Mouse (Mus musculus) frontal cortex, adult 2 months (tissue): ENCODE data around the gene Vwa8. TPM values are rescaled to one million over a fixed set of nuclear protein-coding genes. Genes with fewer than 3 reads are reported as not detected.

Source experiments
- DNase-seq, 2 experiments: peaks; one replicate each; pipeline ENCODE4 v3.0.0; 2022; ENCODE audit warnings: low spot score in 1 of 2; ENCODE audit errors: extremely low spot score in 1 of 2
- polyA plus RNA-seq: library from polyadenylated mRNA; depleted of rRNA; stranded (reverse); fragments of >200 nt; gene quantifications from 2 replicates; pipeline ENCODE4 v1.2.3, GENCODE M21; 2012

Gene Vwa8
- polyA plus RNA-seq, 1 experiment, result 27.9 TPM

DNA sequence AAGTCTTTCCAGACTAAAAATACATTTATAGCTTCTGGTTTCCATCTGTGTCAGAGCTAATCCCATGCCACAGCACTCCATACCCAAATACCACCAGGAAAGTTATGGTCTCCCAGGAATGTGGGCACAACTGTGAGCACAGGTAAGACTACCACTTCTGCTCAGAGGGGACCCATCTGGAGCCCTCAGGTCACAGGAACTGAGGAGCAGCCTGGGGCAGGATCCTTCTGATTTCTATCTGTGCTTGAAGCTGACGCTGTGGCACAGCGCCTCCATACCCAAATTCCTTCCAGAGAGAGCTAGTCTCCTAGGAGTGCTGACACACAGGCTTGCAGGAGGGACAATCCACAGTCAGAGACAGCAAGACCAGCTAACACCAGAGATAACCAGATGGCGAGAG lies 361.0 kb downstream of the Vwa8 start:
- DNase-seq, result no peak

DNA sequence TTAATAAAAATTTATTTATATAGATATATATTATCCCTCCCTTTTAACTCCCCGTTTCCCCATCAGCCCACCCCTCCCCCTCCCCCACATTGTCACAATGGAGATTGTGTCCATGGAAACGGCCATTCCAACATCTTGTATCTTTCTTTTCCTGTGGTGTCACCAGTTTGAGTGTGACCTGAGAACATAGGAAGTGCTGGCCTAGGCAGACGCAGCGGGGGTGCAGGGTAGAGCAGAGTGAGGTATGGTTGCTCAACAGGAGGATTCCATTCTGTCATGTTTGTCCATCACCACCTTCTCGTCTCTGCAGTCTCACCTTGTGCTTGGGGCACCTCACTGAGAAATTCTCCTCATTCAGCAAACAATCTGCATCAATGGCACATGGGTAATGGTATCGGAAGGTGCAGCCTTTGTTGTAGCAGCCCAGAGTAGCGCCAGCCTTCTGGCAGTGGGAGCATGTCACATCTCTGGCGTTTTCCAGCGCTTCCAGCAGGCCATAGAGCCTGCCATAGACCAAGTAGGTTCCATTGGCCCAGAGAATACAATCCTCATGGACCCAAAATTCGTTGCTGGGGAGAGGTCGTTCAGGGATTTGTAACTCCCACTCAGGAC lies 363.6 kb downstream of the Vwa8 start:
- no peak for DNase-seq

DNA sequence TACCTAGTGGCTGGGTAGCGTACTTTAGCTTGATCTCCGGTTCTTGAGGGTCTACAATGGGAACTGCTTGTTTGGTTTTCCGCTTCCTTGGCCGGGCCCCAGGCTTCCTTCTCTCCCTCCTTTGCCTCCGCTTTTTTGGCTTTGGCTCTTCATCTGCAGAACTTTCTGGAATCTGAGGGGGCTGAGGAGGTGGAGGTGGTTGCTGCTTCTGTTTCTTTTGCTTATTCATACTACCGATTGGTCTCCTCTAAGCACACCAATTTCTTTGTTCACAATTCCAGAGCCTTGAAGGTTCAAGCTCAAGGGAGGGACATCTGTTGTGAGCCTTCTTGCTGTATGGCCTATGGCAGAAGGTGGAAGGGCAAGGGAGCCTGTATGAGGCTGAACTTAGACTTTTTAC lies 365.3 kb downstream of the Vwa8 start:
- DNase-seq, result peak in 1 of 2 experiments; percentile 47

DNA sequence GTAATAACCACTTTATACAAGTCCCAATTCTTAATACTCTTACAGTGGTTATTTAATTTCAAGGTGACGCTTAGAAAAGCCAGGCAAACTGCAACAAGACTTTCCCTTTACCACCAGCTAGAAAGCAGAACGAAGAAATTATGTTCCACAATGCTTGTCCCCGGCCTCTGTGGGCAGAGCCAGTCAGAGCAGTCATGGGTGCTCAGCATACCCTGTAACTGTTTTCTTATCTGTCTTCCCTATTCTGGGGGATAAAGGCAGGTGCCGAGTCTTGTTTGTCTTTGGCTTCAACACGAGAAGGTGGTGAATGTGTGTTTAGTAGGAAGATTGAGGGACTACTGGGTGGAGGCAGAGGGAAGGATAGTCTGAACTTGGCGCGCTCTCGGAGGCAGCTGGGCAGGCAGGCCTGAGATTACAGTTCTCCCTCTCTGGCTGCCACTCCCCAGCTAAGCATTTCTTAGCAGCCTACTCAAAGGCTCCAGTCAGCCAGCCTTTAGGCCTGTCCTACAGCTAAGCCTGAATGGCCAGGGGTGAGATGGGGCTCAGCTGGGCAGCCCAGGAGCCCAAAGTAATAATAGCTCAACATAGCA lies 365.9 kb downstream of the Vwa8 start:
- no peak for DNase-seq

DNA sequence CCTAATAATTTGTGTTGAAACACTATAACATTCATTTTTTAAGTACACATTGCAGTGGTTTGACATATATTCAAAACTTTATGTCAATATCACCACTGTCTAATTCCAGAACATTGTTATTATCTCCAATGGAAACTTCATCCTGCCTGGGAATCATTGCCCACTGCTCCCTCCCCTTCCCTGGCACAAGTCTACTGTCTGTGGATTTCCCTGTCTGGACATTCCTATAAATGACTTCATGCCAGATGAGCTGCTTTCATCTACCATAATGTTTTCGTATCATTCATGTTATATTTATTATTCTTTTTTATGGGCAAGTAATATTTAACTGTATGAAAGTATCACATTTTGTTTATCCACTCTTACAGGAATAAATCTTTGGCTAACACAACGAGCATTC lies 367.5 kb downstream of the Vwa8 start:
- DNase-seq, result no peak

DNA sequence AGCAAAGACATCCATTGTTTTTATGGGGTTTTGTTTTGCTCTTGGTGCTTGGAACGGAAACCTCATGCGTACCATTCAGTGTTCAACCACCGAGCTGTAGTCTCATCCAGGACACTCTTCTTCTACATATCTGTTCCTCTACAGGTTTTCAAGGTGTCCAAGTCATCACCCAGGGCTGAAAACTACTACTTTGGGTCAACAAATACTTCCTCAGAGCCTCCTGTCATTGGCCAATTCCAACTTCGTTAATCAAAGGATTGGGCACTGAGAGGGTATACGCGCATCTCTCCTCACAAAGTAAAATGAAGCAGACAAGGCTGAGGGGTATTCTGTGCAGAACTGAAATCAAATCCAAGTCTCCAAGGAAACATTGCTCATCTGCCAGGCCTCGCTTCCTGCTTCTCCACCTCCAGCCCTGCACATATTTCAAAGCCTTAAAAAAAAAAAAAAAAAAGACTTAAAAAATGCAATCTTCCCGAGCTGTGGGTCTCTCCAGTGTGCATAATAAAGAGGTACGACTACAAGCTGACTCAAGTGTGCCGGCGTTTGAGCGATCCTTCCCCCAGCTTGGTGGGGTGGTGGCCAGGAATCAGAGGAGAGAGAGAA lies 374.7 kb downstream of the Vwa8 start:
- DNase-seq, result peak in 1 of 2 experiments; percentile 53

DNA sequence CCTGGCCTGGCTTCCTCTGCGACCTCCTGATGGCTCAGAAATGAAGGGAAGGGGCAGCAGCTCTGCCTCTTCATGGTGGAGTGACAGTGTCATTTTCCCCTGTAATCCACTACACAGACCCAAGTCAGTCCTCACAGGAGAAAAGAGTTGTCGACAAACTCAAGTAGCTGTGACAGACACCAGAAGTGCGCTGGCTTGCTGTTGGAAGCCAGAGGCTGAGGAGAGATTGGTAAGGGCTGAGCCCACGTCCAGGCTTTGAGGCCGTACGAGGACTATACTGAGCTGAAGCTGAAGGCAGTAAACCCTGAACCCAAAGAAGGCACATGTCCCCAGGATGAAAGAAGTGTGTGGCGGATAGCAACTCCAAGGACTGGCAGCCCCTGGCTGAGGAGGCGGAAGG lies 376.6 kb downstream of the Vwa8 start:
- no peak for DNase-seq

DNA sequence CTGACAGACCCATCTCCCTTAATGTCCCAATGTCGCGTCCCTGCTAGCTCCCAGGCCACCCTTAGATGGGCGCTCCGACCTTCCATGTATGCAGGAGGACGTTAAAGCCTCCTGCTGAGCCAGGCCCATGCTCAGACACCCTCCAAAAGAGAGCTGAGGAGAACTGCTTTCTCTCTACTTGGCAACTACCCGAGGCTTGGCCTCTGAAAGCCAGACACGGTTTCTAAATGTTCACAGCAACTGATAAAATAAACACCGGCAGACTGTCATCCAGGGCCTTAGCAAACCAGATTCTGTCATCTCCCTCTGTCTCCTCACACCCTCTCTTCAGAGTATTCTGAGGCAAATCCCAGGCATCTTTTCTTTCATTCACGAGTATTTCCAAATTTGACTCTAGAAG lies 377.2 kb downstream of the Vwa8 start:
- no peak for DNase-seq

DNA sequence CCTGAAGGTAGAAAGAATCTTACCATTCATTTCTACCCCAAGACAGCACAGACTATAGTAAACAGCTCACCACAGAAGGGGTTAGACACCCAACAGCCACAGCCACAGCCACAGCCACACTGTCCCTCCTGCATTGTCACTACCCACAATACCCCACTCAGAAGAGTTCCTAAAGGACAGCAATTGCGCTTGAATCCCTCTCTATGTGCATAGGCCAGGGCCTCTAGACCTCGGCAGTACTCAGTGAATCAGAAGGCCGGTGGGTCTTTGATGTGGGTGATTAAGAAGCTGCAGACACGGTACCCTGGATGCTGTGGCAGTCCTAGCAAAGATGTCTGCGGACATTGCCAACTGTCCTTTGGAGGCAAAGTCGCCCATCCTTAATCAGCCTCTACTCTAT lies 377.9 kb downstream of the Vwa8 start:
- DNase-seq, result no peak

DNA sequence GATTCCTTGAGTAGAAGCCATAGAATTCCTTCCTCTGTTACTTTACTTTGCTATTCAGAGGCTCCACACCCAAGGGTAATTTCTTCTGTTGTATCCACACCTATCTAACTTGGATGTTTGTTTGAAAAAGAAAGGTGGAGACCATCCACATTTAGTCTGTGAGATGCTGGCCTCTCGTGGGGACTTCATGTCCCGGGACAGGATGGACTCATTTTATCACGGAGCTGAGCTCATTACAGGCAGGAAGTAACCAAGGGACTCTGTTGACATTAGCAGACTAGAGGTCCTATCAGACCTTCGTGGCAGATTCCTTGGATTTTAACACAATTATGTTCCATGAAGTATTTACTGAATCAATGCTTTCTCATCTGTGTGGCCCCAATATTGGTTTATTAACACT lies 379.1 kb downstream of the Vwa8 start:
- DNase-seq, result no peak

DNA sequence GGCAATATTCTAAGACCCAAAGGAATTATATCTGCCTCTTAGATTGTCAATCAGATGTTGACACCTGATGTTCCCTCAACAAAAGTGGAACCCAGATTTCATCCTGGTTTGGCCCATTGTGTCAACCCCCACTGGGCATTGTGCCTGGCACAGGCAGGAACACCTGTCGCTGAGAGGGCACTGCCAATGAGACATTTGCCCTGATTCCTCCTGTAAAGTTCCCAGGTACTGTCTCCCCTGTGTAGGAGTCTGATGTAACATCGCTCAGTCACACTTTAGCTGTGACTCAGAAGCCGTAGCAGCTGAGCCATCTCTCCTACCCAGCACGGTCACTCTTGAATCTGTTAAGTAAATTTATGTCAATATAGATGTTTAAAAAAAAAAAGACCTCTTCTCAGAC lies 382.8 kb downstream of the Vwa8 start:
- DNase-seq, result peak in 1 of 2 experiments; percentile 42

DNA sequence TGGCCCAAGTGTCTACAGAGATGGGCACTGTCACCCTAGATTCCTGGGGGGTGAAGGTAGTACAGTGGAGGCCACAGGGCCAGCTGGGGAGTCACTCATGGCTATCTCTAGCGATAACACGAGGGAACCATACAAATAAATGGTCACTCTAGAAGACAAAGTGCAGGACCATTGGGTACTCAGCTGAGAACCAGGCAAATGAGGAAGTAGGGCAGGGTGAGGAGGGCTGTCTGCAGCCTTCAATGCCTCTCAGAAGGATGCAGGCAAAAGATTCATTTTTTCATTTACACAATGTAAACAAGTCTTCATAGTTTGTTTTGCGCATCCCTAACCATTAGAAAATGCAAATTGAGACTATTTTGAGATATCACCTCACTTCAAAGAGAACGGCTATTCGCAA lies 384.8 kb downstream of the Vwa8 start:
- no peak for DNase-seq

DNA sequence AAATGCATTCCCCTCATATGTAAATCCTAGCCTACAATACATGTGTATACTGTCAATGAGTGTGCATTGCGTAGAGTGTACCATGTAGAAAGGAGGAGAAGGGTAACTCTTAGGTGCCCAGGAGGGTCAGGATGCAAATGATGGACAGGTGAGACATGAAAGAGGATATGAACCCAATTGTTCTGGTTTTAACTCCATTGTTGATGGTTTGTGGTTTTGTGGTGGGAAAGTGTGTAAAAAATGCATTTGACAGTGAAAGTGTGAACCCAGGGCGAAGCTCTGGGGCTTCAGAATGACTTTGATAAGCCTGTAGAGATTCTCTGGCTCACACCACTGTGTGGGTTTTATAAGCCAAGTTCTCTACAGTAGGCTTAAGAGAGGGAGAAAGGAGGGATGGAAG lies 385.7 kb downstream of the Vwa8 start:
- no peak for DNase-seq

DNA sequence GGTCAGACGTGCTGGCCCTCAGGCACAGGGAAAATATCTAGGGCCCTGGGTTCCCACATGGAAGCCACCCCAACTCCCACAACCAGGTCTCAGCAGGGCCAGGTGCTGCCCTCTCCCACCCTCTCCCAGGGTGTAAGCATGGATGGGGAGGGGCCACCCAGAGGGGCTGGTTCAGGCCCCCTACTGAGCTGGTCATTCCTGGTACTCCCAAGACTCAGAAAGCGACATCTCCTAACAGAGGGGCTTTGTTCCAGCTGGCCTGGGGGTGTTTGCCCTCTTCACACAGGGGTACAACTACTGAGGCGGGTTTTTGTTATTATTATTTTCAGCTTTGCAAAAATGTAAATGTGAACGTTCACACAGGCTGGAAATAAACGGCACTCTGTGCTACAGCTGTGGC lies 386.3 kb downstream of the Vwa8 start:
- DNase-seq, result no peak

DNA sequence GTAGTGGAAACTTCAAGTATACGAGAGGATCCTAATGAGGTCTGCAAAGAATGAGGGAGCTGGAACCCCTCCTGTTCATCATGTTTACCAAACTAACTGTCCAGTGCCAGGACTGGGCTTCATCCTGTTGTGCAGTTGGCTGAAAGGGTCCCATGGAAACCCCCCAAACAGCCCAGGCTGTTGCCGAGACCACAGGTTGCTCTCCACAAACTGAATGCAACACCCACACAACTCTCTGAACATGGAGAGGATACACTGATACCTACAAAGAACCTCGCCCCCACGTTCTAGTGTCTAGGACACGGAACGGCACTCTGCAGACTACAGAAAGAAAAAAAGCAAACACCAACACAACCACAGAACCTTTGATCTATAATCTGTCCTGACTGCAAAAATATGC lies 387.4 kb downstream of the Vwa8 start:
- DNase-seq, result no peak

DNA sequence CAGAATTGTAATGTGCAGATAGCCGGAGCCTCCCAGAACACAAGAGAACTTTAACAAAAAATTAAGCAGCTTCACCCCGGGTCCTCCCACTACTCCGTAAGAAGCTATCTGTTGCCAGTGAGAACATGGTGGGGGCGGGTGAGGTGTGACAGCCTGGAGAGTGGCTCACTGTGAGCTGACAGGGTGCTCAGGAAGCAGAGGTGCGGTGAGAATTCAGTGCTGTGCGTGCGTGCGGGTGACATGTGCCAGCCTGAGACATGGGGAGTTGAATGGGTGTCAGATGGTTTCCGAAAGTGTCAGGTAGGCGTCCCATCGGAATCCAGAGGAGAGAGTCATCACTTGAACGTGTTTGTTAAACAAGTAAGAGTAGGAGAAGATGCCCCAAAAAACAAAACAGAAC lies 390.6 kb downstream of the Vwa8 start:
- peak; percentile 66 to 78 for DNase-seq

DNA sequence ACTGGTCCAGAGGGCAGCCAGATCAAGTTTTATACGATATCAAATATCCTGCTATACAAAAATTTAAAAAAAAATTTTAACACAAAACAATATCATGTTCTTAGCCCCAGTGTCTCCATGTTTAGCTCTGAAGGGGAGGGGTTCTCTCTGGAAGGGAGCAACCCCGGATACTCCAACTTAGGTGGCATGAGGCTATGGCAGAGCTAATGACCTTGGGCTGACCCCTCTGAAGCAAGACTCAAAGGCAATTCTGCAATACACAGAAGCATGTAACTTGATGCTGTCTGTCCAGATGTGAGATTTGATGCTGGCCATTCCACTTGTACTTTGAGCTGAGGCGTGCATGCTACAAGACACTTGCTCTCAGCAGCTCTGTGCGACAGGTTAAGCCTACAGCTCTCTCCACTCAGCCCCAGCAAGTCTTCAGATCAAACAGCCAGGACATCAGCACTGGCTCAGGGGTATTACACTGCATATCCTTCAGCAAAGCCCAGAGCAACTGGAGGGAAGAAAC lies 392.3 kb downstream of the Vwa8 start:
- no peak for DNase-seq

DNA sequence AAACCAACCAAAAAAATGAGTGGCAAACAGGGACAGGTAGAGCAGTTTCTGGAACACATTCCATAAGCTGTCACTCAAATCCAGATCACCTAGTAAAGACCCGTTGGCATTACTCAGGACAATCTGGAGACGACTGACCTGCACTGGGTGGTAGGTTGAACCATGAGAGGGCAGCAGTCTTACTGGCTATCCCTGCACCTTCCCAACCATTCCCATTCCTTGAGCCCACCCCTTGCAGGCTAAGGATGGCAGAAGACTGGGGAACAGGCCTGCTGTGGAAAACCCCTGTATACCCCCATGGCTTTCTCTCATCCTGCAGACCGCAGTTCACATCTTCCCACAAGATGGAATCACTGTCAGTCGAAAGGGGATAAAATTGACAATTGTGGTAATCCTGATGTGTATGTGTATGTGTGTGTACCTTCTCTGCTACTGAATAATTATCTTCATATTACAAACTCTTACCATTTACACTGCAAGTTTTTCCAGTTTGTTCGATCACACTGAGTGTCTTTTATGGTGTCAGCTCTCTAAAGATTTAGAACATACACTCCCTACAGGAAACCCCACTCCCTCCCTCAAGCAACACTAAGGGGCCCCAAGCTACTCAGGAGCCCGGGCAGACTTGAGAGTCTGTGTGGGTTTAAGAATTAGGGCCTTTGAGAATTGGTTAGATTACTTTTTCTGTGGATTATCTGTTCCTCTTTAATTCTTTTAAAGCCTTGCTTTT lies 393.0 kb downstream of the Vwa8 start:
- DNase-seq, result no peak

DNA sequence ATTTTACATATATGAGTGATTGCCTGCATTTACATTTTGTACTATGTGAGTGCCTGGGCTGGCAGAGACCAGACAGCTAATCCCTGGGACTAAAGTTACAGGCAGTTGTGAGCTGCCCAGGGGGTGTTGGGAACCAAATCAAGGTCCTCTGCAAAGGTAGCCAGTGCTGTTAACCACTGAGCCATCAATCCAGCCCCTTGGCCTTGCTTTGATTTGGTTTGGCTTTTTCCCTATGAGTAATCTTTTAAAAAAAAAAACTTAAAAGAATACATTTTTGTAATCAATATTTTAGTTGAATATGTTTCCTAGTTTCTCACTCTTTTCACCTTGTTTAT lies 393.5 kb downstream of the Vwa8 start:
- DNase-seq, result no peak

DNA sequence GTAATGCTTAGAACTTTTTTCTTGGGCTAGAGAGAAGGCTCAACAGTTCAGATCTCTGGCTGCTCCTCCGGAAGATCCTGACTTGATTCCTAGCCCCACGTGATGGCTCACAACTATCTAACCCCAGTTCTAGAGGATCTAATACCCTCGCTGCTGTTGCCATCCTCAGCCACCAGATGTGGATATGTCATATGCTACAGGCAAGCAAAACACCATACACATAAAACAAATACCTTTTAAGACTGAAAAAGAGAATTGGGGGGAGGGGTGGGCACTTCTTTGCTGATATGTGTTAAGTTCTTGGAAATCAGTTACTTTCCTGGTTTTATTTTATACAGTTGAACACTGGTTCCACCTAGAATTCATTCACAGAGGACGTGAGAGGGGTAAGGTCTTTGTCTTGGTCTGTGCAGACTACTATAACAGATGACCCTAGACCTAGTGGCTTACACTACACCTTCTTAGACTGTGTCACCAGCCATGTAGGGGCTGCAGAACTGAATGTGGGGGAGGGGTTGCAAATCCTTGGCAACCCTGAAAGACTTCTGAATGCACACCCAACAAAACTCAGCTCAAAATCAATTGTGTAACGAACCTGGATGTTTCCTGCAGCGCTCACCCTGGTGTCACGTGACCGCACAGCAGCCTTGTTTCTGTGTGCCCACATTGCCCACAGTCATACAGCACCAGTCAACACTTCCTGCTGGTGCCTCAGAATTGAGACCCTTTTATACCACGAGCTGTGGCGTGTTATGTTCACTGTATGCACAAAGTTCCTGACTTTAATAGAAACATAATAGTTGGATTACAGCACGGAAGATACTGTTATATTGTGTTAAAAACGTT lies 394.4 kb downstream of the Vwa8 start:
- DNase-seq, result no peak

DNA sequence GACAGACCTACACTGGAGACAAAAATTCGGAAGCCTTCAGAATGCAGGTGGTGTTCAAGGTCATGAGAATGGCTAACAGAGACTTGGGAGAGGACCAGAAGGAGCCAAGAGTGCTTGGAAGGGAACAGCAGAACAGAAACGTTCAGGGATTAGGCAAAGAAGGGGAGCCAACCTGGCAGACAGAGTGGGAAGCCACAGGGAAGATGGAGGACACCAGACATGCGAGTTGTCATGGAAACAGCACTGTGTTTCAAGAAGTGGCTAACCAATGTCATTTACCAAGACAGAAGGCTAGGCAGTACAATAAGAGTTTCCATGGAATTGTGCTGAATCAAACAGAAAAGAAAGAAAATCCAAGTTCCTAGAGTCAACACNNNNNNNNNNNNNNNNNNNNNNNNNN lies 395.7 kb downstream of the Vwa8 start:
- no peak for DNase-seq
